Mouse (Mus musculus) E14TG2a.4 (cell line): ENCODE measurements around the gene Sars2.

Experiments used
- H3K27me3 ChIP-seq: 2 replicates; pipeline ENCODE4 v1.6.1; 2014; ENCODE audit warnings: low read length, control low read depth; ENCODE audit not compliant: insufficient read depth
- H3K36me3 ChIP-seq: 2 replicates; pipeline ENCODE4 v1.6.1; 2014; ENCODE audit warnings: low read length, control low read depth; ENCODE audit not compliant: insufficient read depth
- H3K4me1 ChIP-seq: replicated peaks from 2 replicates; pipeline ENCODE4 v1.6.1; 2014; ENCODE audit warnings: low read depth, low read length, control low read depth
- H3K4me3 ChIP-seq: replicated peaks from 2 replicates; pipeline ENCODE4 v1.5.1; 2014; ENCODE audit warnings: mild to moderate bottlenecking, low read length
- H3K9me3 ChIP-seq: 2 replicates; pipeline ENCODE4 v1.6.1; 2014; ENCODE audit warnings: low read length, control low read depth
- CTCF ChIP-seq: conservative IDR thresholded peaks from 2 replicates; pipeline ENCODE4 v1.5.1; 2014; ENCODE audit warnings: low read length
- NANOG ChIP-seq: IDR thresholded peaks from 2 replicates; pipeline ENCODE4 v1.6.1; 2014; ENCODE audit warnings: borderline replicate concordance, low read length, mixed read lengths
- POU5F1 ChIP-seq: IDR thresholded peaks from 2 replicates; pipeline ENCODE4 v1.6.1; 2014; ENCODE audit warnings: low read length, borderline replicate concordance

The Sars2 gene

GRCm38 (mm10) chr7:28702601-28703143, 39.1 kb upstream of the Sars2 start:
- Histone ChIP-seq H3K9me3 (peaks cover 9% of the 10 kb centered on the region), H3K4me3 (no peak overlapping the region), H3K27me3 (no peaks in the 10 kb centered on the region), H3K4me1 (peaks cover 26% of the 10 kb centered on the region), H3K36me3 (peaks cover 12% of the 10 kb centered on the region)
- TF ChIP-seq NANOG (no peak), POU5F1 (no peak), CTCF (no peak)

GRCm38 (mm10) chr7:28709454-28709853, 32.3 kb upstream of the Sars2 start:
- no peak overlapping the region for H3K4me3 ChIP-seq
- peaks cover 9% of the 10 kb centered on the region for H3K9me3 ChIP-seq
- TF ChIP-seq POU5F1 = no peak
- no peak for TF ChIP-seq NANOG
- TF ChIP-seq CTCF = no peak
- no peaks in the 10 kb centered on the region for H3K27me3 ChIP-seq
- H3K36me3 ChIP-seq = no peaks in the 10 kb centered on the region
- H3K4me1 ChIP-seq = peaks cover 20% of the 10 kb centered on the region

- H3K9me3 ChIP-seq = peaks cover 2% of the 10 kb centered on the region
- H3K36me3 ChIP-seq = no peaks in the 10 kb centered on the region
- H3K27me3 ChIP-seq = peaks cover 10% of the 10 kb centered on the region
- TF ChIP-seq NANOG (no peak), CTCF (peak; percentile 91), POU5F1 (no peak)
- H3K4me3 ChIP-seq = no peak overlapping the region
- peaks cover 32% of the 10 kb centered on the region for H3K4me1 ChIP-seq
Measured at GRCm38 (mm10) chr7:28710962-28711361, 30.8 kb upstream of the Sars2 start.

- H3K36me3 ChIP-seq = no peaks in the 10 kb centered on the region
- H3K4me3 ChIP-seq = no peak overlapping the region
- peaks cover 52% of the 10 kb centered on the region for H3K4me1 ChIP-seq
- H3K9me3 ChIP-seq = no peaks in the 10 kb centered on the region
- H3K27me3 ChIP-seq = peaks cover 15% of the 10 kb centered on the region
- no peak for TF ChIP-seq NANOG
- TF ChIP-seq CTCF = no peak
- no peak for TF ChIP-seq POU5F1
Measured at GRCm38 (mm10) chr7:28714667-28715066, 27.1 kb upstream of the Sars2 start.

GRCm38 (mm10) chr7:28715598-28715997, 26.2 kb upstream of the Sars2 start:
- H3K27me3 ChIP-seq = peaks cover 15% of the 10 kb centered on the region
- TF ChIP-seq CTCF = peak; percentile 16; the same call in 1 of the 2 replicates
- TF ChIP-seq NANOG = no peak
- H3K4me3 ChIP-seq = no peak overlapping the region
- no peaks in the 10 kb centered on the region for H3K9me3 ChIP-seq
- peaks cover 54% of the 10 kb centered on the region for H3K4me1 ChIP-seq
- H3K36me3 ChIP-seq = no peaks in the 10 kb centered on the region

- Histone ChIP-seq H3K9me3 (no peaks in the 10 kb centered on the region), H3K4me1 (peaks cover 62% of the 10 kb centered on the region), H3K36me3 (no peaks in the 10 kb centered on the region), H3K27me3 (peaks cover 15% of the 10 kb centered on the region), H3K4me3 (peak within 1 kb of the TSS; percentile 75)
- TF ChIP-seq CTCF (no peak), POU5F1 (no peak), NANOG (no peak)
Measured at GRCm38 (mm10) chr7:28716590-28717281, 25.1 kb upstream of the Sars2 start, which contains the start of gene Fbxo17. Gene Fbxo17, plus strand, starts transcription at chr7:28716804.

GRCm38 (mm10) chr7:28717726-28718125, 24.1 kb upstream of the Sars2 start:
- H3K4me1 ChIP-seq = peaks cover 62% of the 10 kb centered on the region
- no peak for TF ChIP-seq POU5F1
- TF ChIP-seq CTCF = no peak
- TF ChIP-seq NANOG = no peak

DNA sequence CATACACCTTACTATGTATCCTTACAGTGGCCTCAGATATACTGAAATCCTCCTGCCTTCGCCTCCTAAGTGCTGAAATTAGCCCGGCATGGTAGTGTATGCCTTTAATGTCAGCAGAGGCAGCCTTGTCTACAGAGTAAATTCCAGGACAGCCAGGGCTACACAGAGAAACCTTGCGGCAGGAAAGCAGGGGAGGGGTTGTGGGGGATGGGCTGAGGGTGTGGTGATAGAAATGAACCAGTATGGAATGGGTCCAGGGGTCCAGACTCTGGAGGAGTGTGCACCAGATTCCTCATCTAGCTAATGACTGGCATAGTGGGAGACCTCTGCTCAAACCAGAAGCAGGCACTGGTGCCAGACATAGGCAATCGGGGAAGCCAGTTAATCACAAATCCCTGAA, 22.6 kb upstream of the Sars2 start:
- Histone ChIP-seq H3K4me1 (peaks cover 50% of the 10 kb centered on the region), H3K36me3 (no peaks in the 10 kb centered on the region), H3K4me3 (no peak overlapping the region), H3K27me3 (peaks cover 15% of the 10 kb centered on the region), H3K9me3 (peaks cover 6% of the 10 kb centered on the region)
- TF ChIP-seq POU5F1 (no peak), NANOG (no peak), CTCF (no peak)

More at GRCm38 (mm10) chr7:28717726-28718125, 24.1 kb upstream of the Sars2 start:
- Histone ChIP-seq H3K9me3 (no peaks in the 10 kb centered on the region), H3K36me3 (no peaks in the 10 kb centered on the region), H3K4me3 (no peak overlapping the region), H3K27me3 (peaks cover 15% of the 10 kb centered on the region)
